Mouse (Mus musculus) embryonic facial prominence, embryonic 12.5 days (tissue): ENCODE data around the gene Zc3h7b. TPM values are rescaled to one million over a fixed set of nuclear protein-coding genes. Genes with fewer than 3 reads are reported as not detected.

ENCODE experiments used
- ATAC-seq: fragments of 200-750 bp; cut with Nextera tagmentation; 2 replicates; pipeline ENCODE4 v1.8.0; 2017; ENCODE audit not compliant: insufficient number of reproducible peaks, insufficient read depth, low FRiP score, low TSS enrichment
- H3K27ac ChIP-seq: fragments of 300-500 bp; sonication (generic); 2 replicates; pipeline ENCODE4 v1.5.1; 2016; ENCODE audit warnings: mild to moderate bottlenecking
- H3K27me3 ChIP-seq: fragments of 300-500 bp; sonication (generic); 2 replicates; pipeline ENCODE4 v1.6.1; 2016; ENCODE audit warnings: mild to moderate bottlenecking, moderate library complexity
- H3K36me3 ChIP-seq: fragments of 300-500 bp; sonication (generic); 2 replicates; pipeline ENCODE4 v1.6.1; 2016; ENCODE audit warnings: mild to moderate bottlenecking
- H3K4me1 ChIP-seq: fragments of 300-500 bp; sonication (generic); 2 replicates; pipeline ENCODE4 v1.6.1; 2016
- H3K4me2 ChIP-seq: fragments of 300-500 bp; sonication (generic); replicated peaks from 2 replicates; pipeline ENCODE4 v1.6.1; 2016; ENCODE audit warnings: mild to moderate bottlenecking, moderate library complexity
- H3K4me3 ChIP-seq: fragments of 300-500 bp; sonication (generic); 2 replicates; pipeline ENCODE4 v1.5.1; 2016; ENCODE audit warnings: mild to moderate bottlenecking
- H3K9ac ChIP-seq: fragments of 300-500 bp; sonication (generic); 2 replicates; pipeline ENCODE4 v1.6.1; 2016; ENCODE audit warnings: mild to moderate bottlenecking, moderate library complexity
- H3K9me3 ChIP-seq: fragments of 300-500 bp; sonication (generic); 2 replicates; pipeline ENCODE4 v1.6.1; 2016; ENCODE audit warnings: mild to moderate bottlenecking, moderate library complexity
- WGBS: fragments of 180-500 bp; shearing (Covaris S2); methylation state at CpG from one replicate; pipeline ENCODE4 v1.1.7; 2016; 5-methylcytosine and 5-hydroxymethylcytosine counted together
- polyA plus RNA-seq: library from polyadenylated mRNA; unstranded; fragments of >200 nt; fragmentation: Nextera tagmentation; extraction: Ambion mirVana; gene quantifications from 2 replicates; pipeline ENCODE4 v1.2.1, GENCODE M21; 2016

Gene Zc3h7b
- polyA plus RNA-seq, 1 experiment from 2014 or later, result 36.4 TPM

DNA sequence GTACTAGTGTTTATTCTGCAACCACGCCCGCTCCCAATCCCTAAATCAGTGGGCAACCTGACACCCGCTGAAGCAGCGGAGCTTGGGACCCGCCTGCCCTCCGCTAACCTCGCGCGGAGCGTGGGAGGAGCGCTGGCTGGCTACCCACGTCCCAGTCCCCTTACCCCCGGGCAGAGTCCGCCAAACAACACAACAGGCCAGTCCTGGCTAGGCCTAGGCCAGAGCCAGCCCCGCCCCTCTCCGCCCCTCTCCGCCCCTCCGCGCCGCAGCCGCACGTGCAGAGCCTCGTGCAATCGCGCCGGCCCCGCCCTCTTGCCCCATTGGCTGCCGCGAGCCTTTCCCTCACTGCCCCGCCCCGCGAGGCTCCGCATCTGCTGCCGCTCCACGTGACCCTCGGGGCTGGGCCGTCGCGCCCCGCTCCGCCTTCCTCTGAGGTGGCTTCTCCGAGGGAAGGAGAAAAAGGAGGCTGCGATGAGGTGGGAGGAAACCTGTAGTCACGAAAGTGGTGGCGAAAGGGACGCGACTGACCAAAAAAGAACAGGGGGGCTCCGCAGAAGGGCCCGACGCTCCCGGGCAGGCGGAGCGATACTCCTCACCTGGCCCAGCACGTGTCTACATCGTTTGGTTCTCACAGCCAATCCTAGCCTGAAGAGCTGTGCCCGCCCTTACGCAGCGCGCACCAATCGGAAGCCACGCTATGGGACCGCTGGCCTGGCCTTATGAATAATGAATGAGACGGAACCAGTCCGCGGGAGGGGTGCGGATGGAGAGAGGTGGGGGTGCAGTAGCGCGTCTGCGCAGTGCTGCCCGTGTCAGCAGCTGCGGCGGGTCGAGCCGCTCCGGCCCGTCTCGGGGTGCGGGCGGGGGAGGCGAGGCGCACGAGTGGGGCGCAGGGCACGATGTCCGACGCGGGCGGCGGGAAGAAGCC, 66.1 kb downstream of the Zc3h7b start:
- peak; percentile 98 for ATAC-seq
- Histone ChIP-seq H3K9me3 (no peaks in the 10 kb centered on the region), H3K4me2 (peak overlapping the region; percentile 81), H3K4me1 (peaks cover 25% of the 10 kb centered on the region), H3K27ac (peak overlapping the region; percentile 88), H3K9ac (peak overlapping the region; percentile 69), H3K4me3 (peak overlapping the region; percentile 66), H3K27me3 (no peaks in the 10 kb centered on the region), H3K36me3 (peaks cover 6% of the 10 kb centered on the region)
- under 1% methylated on average over 87 of the region's 89 CpGs for WGBS

DNA sequence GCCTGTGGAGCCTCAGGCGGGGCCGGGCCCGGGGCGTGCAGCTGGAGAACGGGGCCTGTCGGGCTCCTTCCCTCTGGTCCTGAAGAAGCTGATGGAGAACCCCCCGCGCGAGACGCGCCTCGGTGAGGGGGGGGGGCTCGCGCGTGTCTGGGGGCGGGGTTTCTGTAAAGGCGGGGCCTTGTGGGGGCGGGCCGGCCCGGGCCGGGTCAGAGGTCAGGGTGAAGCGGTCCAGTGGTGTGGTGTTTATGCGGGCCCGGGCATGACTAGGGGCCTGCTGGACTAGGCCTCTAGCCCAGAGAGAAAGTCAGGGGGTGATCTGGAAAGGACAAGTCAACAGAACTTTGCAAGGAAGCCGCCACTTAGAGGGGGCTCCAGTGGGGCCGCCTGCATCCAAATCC, 66.7 kb downstream of the Zc3h7b start:
- Histone ChIP-seq H3K9ac (peak overlapping the region; percentile 69), H3K4me1 (peaks cover 24% of the 10 kb centered on the region), H3K36me3 (peaks cover 11% of the 10 kb centered on the region), H3K27ac (peak overlapping the region; percentile 88), H3K4me2 (peak overlapping the region; percentile 81), H3K9me3 (no peaks in the 10 kb centered on the region), H3K4me3 (peak overlapping the region; percentile 66), H3K27me3 (no peaks in the 10 kb centered on the region)
- WGBS, result under 1% methylated on average over 21 of the region's 26 CpGs
- ATAC-seq, result no peak

DNA sequence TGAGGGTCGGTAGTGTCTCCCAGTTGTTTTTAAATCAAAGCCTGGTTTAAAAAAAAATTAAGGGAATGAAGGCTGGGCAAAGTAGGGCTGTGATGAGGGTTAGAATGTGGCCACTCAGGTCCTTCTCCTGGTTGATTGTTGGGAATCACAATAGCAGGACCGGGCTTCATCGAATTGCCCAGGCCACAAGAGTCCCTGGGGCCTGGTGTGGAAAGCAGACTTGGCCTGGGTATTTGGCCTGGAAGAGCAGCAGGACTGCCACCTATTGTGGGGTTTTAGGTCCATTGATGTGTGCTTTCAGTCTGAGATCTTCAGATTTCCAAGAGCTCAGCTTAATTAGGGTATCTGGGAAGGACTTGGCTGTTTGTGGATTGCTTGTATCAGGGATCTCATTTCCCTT, 67.4 kb downstream of the Zc3h7b start:
- Histone ChIP-seq H3K4me3 (peak overlapping the region; percentile 66), H3K4me2 (peak overlapping the region; percentile 81), H3K4me1 (peaks cover 24% of the 10 kb centered on the region), H3K36me3 (peaks cover 18% of the 10 kb centered on the region), H3K9ac (peak overlapping the region; percentile 69), H3K27me3 (no peaks in the 10 kb centered on the region), H3K9me3 (no peaks in the 10 kb centered on the region), H3K27ac (0 out of 2 replicates have a peak overlapping the region, but pooled peaks have one; percentile 88)
- WGBS, result 37% methylated on average over 3 of the region's 3 CpGs
- no peak for ATAC-seq

DNA sequence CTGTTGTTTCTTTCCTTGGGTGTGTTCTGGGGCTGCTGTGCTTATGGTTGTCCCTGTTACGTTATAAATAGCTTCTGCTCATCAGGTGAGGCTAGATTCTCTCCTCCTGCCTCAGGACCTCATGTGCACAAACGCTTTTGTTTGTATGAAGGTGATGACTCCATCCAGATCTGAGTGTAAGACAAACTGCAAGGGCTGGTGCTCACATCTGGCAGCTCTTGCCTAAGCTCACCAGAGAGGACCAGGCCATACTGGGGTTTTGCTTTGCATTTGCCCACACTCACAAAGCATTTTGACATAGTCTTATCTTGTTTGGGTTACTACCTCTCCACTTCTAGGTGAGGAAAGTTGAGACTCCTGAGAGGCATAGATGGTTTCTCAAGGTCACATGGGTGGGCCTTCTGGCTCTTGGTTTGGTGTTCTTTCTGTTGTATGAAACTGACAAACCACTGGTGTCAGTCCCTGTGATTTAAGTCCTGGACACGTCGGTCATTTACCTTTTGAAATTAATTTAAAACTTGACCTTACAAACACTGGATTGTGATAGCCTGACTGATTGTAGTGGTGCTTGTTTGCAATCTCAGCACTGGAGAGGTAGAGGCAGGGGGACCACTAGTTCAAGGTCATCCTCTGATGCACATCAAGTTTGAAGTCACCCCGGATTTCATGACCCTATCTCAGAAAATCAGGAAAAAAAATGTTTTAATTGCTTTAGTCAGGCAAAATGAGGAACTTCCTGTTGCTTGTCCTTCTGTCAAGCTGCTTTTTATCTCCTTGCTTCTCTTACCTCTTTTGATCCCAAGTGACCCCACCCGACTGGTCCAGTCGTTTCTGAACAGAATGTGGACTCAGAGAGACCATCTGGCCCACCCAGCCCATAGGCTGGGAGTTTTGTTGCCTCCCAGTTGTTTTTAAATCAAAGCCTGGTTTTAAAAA, 68.1 kb downstream of the Zc3h7b start:
- H3K4me1 ChIP-seq, result peaks cover 24% of the 10 kb centered on the region
- peak overlapping the region; percentile 81 for H3K4me2 ChIP-seq
- WGBS, result 56% methylated on average over 7 of the region's 7 CpGs
- no peak overlapping the region for H3K9ac ChIP-seq
- peaks cover 19% of the 10 kb centered on the region for H3K36me3 ChIP-seq
- peak overlapping the region; percentile 66; the same call in 1 of the 2 replicates for H3K4me3 ChIP-seq
- H3K27ac ChIP-seq, result no peak overlapping the region
- H3K27me3 ChIP-seq, result no peaks in the 10 kb centered on the region
- H3K9me3 ChIP-seq, result no peaks in the 10 kb centered on the region
- no peak for ATAC-seq

- no peak overlapping the region for H3K9ac ChIP-seq
- H3K4me2 ChIP-seq, result no peak overlapping the region; the same call in 1 of the 2 replicates
- WGBS, result 62% methylated on average over 5 of the region's 5 CpGs
- no peak overlapping the region for H3K27ac ChIP-seq
- H3K4me1 ChIP-seq, result peaks cover 24% of the 10 kb centered on the region
- no peaks in the 10 kb centered on the region for H3K27me3 ChIP-seq
- no peaks in the 10 kb centered on the region for H3K9me3 ChIP-seq
- ATAC-seq, result no peak
- H3K4me3 ChIP-seq, result no peak overlapping the region
- peaks cover 21% of the 10 kb centered on the region for H3K36me3 ChIP-seq
These were observed 69.3 kb downstream of the Zc3h7b start for GRCm38 (mm10) chr15:81813986-81814705.

GRCm38 (mm10) chr15:81814716-81815370, 70.0 kb downstream of the Zc3h7b start:
- H3K9ac ChIP-seq, result no peak overlapping the region
- no peak overlapping the region for H3K27ac ChIP-seq
- no peaks in the 10 kb centered on the region for H3K27me3 ChIP-seq
- peaks cover 25% of the 10 kb centered on the region for H3K36me3 ChIP-seq
- H3K4me3 ChIP-seq, result no peak overlapping the region
- H3K4me2 ChIP-seq, result no peak overlapping the region
- peaks cover 20% of the 10 kb centered on the region for H3K4me1 ChIP-seq
- no peak for ATAC-seq
- no peaks in the 10 kb centered on the region for H3K9me3 ChIP-seq
- WGBS, result 91% methylated on average over 12 of the region's 12 CpGs

- no peaks in the 10 kb centered on the region for H3K27me3 ChIP-seq
- H3K9me3 ChIP-seq, result no peaks in the 10 kb centered on the region
- no peak overlapping the region for H3K4me2 ChIP-seq
- ATAC-seq, result no peak
- 92% methylated on average over 3 of the region's 3 CpGs for WGBS
- H3K4me3 ChIP-seq, result no peak overlapping the region
- peaks cover 5% of the 10 kb centered on the region for H3K4me1 ChIP-seq
- peaks cover 45% of the 10 kb centered on the region for H3K36me3 ChIP-seq
- no peak overlapping the region for H3K9ac ChIP-seq
- H3K27ac ChIP-seq, result no peak overlapping the region
These were observed 73.5 kb downstream of the Zc3h7b start for GRCm38 (mm10) chr15:81818404-81818803.

- Histone ChIP-seq H3K27me3 (no peaks in the 10 kb centered on the region), H3K4me2 (no peak overlapping the region), H3K4me3 (no peak overlapping the region), H3K9me3 (no peaks in the 10 kb centered on the region), H3K27ac (no peak overlapping the region), H3K36me3 (peaks cover 56% of the 10 kb centered on the region), H3K4me1 (no peaks in the 10 kb centered on the region), H3K9ac (no peak overlapping the region)
- WGBS, result 80% methylated on average over 3 of the region's 3 CpGs
- no peak for ATAC-seq
These were observed 77.8 kb downstream of the Zc3h7b start for GRCm38 (mm10) chr15:81822631-81823030.

DNA sequence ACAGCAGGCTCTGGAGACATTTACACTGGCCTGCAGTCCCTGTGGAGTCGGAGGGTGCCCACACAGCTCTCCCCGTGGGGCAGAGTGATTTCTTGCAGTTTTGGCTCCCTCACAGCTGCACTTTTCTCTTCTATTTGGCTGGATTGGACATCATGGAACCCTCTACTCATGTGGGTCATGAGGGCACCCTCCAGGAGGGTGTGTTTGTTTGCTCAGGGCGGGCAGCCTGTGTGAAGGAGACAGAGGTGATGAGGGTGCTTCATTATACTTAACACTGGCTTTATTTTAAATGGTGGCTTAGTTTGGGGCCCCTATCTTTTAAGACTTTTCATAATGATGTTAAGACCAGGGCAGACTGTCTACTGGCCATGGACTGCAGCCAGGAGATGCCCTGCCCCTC, 80.0 kb downstream of the Zc3h7b start:
- H3K27me3 ChIP-seq, result no peaks in the 10 kb centered on the region
- ATAC-seq, result no peak
- no peak overlapping the region for H3K4me3 ChIP-seq
- no peak overlapping the region for H3K27ac ChIP-seq
- H3K4me1 ChIP-seq, result no peaks in the 10 kb centered on the region
- no peaks in the 10 kb centered on the region for H3K9me3 ChIP-seq
- H3K36me3 ChIP-seq, result peaks cover 51% of the 10 kb centered on the region
- 83% methylated on average over 3 of the region's 3 CpGs for WGBS
- no peak overlapping the region for H3K4me2 ChIP-seq
- no peak overlapping the region for H3K9ac ChIP-seq

GRCm38 (mm10) chr15:81828426-81829207, 83.8 kb downstream of the Zc3h7b start:
- 90% methylated on average over 7 of the region's 7 CpGs for WGBS
- Histone ChIP-seq H3K27me3 (no peaks in the 10 kb centered on the region), H3K4me1 (peaks cover 3% of the 10 kb centered on the region; the same call in 1 of the 2 replicates), H3K4me2 (no peak overlapping the region), H3K9ac (no peak overlapping the region), H3K27ac (no peak overlapping the region), H3K36me3 (peaks cover 29% of the 10 kb centered on the region), H3K4me3 (no peak overlapping the region), H3K9me3 (no peaks in the 10 kb centered on the region)
- ATAC-seq, result no peak
